Mouse (Mus musculus): ENCODE measurements around the gene Plcxd2. TPM values are rescaled to one million over a fixed set of nuclear protein-coding genes. Genes with fewer than 3 reads are reported as not detected.

Plcxd2 gene
- polyA plus RNA-seq, 1 experiment from 2014 or later = 3.5 TPM

GRCm38 (mm10) chr16:45922546-45923229 is 87.3 kb downstream of the Plcxd2 start:
- Histone ChIP-seq H3K27me3 (replicated peaks; ENCODE audit: control insufficient read depth, insufficient read depth, low read length) (no peaks in the 10 kb centered on the region), H3K4me1 (replicated peaks; ENCODE audit: control insufficient read depth, insufficient read depth, low read length) (peaks cover under 1% of the 10 kb centered on the region), H3K9ac (ENCODE audit: low read depth, low read length) (no peak overlapping the region), H3K4me2 (no peak overlapping the region), H3K36me3 (ENCODE audit: control insufficient read depth, insufficient read depth, low read length) (no peaks in the 10 kb centered on the region), H3K4me3 (ENCODE audit: low read depth, low read length) (no peak overlapping the region), H3K27ac (ENCODE audit: low read depth, low read length) (no peak overlapping the region), H3K9me3 (ENCODE audit: control insufficient read depth, low read length) (no peaks in the 10 kb centered on the region)
- no peak for ATAC-seq (replicated peaks; ENCODE audit: low FRiP score)
- WGBS = 82% methylated on average over 8 of the region's 8 CpGs
- DNase-seq (ENCODE audit: low spot score) = no peak

DNA sequence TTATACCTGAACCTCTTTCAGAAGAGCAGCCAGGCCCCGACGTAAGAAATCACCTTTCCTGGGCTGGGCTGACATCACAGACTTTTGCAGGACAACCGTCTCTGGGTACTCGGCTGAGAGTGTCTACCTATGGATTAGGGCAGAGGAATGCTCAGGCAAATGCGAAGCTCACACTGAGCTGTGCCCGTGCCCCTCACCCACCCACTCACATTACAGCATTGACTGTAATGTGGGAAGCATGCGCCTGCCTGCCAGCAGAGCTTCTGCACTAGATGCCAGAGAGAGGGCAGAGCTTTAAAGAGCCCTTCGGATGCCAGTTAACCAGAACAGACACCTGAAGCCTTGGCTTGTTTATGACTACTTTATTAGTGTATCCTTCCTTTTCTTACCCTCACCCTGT is 90.4 kb downstream of the Plcxd2 start:
- Histone ChIP-seq H3K27ac (ENCODE audit: low read depth, low read length) (no peak overlapping the region), H3K27me3 (replicated peaks; ENCODE audit: control insufficient read depth, insufficient read depth, low read length) (no peaks in the 10 kb centered on the region), H3K9ac (ENCODE audit: low read depth, low read length) (no peak overlapping the region), H3K4me2 (no peak overlapping the region), H3K4me3 (ENCODE audit: low read depth, low read length) (no peak overlapping the region), H3K4me1 (replicated peaks; ENCODE audit: control insufficient read depth, insufficient read depth, low read length) (no peaks in the 10 kb centered on the region), H3K9me3 (ENCODE audit: control insufficient read depth, low read length) (no peaks in the 10 kb centered on the region), H3K36me3 (ENCODE audit: control insufficient read depth, insufficient read depth, low read length) (no peaks in the 10 kb centered on the region)
- DNase-seq (ENCODE audit: low spot score) (no peak), ATAC-seq (replicated peaks; ENCODE audit: low FRiP score) (no peak)
- WGBS = 80% methylated on average over 8 of the region's 8 CpGs

Other genes starting within 250 kb of the Plcxd2 start
- gene Phldb2, start 56.6 kb downstream of the Plcxd2 start, polyA plus RNA-seq (2014; fragmentation: Nextera tagmentation; extraction: Ambion mirVana) = 24.3 and 25.9 TPM in 2 replicates
- gene Cd96, start 110.0 kb upstream of the Plcxd2 start, polyA plus RNA-seq (2014; fragmentation: Nextera tagmentation; extraction: Ambion mirVana) = 0.12 TPM in 1 of 2 replicates, not detected in the other
- 3.3 and 3.5 TPM in 2 replicates for gene Gm4737, start 144.9 kb upstream of the Plcxd2 start, polyA plus RNA-seq (2014; fragmentation: Nextera tagmentation; extraction: Ambion mirVana)

Measured in liver, embryonic 11.5 days (tissue).